Mouse (Mus musculus) cortical plate, adult 2 months (tissue): ENCODE results near the gene Wnt5a. TPM values are rescaled to one million over a fixed set of nuclear protein-coding genes. Genes with fewer than 3 reads are reported as not detected.
A peak's percentile ranks its signal among the peaks of the same experiment; 100 is the strongest.

ENCODE experiments used
- H3K27ac ChIP-seq: fragments of 200-500 bp; 2 replicates; pipeline ENCODE4 v1.5.1; 2012; ENCODE audit warnings: low read length, control low read depth, inconsistent platforms; ENCODE audit not compliant: insufficient read depth
- H3K4me1 ChIP-seq: fragments of 200-500 bp; 2 replicates; pipeline ENCODE4 v1.6.1; 2011; ENCODE audit warnings: low read length; ENCODE audit not compliant: control insufficient read depth, insufficient read depth
- H3K4me3 ChIP-seq: fragments of 200-500 bp; 2 replicates; pipeline ENCODE4 v1.5.1; 2011; ENCODE audit warnings: mild to moderate bottlenecking, low read length, control low read depth; ENCODE audit not compliant: insufficient read depth
- CTCF ChIP-seq: fragments of 200-500 bp; IDR thresholded peaks from 2 replicates; pipeline ENCODE4 v1.5.1; 2011; ENCODE audit warnings: mild to moderate bottlenecking, control low read depth, low read length; ENCODE audit not compliant: insufficient read depth; ENCODE audit errors: extremely low read depth
- POLR2A ChIP-seq: fragments of 200-500 bp; IDR thresholded peaks from 2 replicates; pipeline ENCODE4 v1.6.1; 2011; ENCODE audit warnings: mild to moderate bottlenecking, low read length, control low read depth; ENCODE audit not compliant: insufficient read depth; ENCODE audit errors: extremely low read depth
- polyA plus RNA-seq: library from polyadenylated mRNA; depleted of rRNA; stranded (reverse); fragments of >200 nt; gene quantifications from 2 replicates; pipeline ENCODE4 v1.2.3, GENCODE M21; 2012

Wnt5a gene
- polyA plus RNA-seq, 1 experiment: 5.0 TPM

- no peak for TF ChIP-seq POLR2A
- TF ChIP-seq CTCF: no peak
- Histone ChIP-seq H3K27ac (no peak overlapping the region), H3K4me3 (peak overlapping the region; percentile 18; the same call in 1 of the 2 replicates), H3K4me1 (no peaks in the 10 kb centered on the region)
Measured at GRCm38 (mm10) chr14:28508288-28509258, 4.0 kb downstream of the Wnt5a start.

- TF ChIP-seq CTCF (no peak), POLR2A (no peak)
- Histone ChIP-seq H3K27ac (no peak overlapping the region), H3K4me1 (no peaks in the 10 kb centered on the region), H3K4me3 (peak overlapping the region; percentile 24)
Measured at GRCm38 (mm10) chr14:28509441-28510340, 5.1 kb downstream of the Wnt5a start.

GRCm38 (mm10) chr14:28510341-28511028 is 5.9 kb downstream of the Wnt5a start:
- peak overlapping the region; percentile 24 for H3K4me3 ChIP-seq
- H3K4me1 ChIP-seq: no peaks in the 10 kb centered on the region
- TF ChIP-seq POLR2A (no peak), CTCF (no peak)
- no peak overlapping the region for H3K27ac ChIP-seq

- TF ChIP-seq POLR2A (no peak), CTCF (no peak)
- Histone ChIP-seq H3K27ac (no peak overlapping the region), H3K4me1 (no peaks in the 10 kb centered on the region), H3K4me3 (peak overlapping the region; percentile 24)
Measured at GRCm38 (mm10) chr14:28511029-28511651, 6.6 kb downstream of the Wnt5a start.

GRCm38 (mm10) chr14:28512805-28513590 is 8.4 kb downstream of the Wnt5a start:
- no peak overlapping the region for H3K27ac ChIP-seq
- H3K4me1 ChIP-seq: no peaks in the 10 kb centered on the region
- TF ChIP-seq CTCF (no peak), POLR2A (no peak)
- no peak overlapping the region for H3K4me3 ChIP-seq

GRCm38 (mm10) chr14:28514171-28514570 is 9.6 kb downstream of the Wnt5a start:
- Histone ChIP-seq H3K27ac (no peak overlapping the region), H3K4me3 (no peak overlapping the region), H3K4me1 (no peaks in the 10 kb centered on the region)
- TF ChIP-seq CTCF (no peak), POLR2A (no peak)

GRCm38 (mm10) chr14:28515331-28515730 is 10.8 kb downstream of the Wnt5a start:
- no peak for TF ChIP-seq POLR2A
- no peak for TF ChIP-seq CTCF
- no peak overlapping the region for H3K4me3 ChIP-seq
- no peaks in the 10 kb centered on the region for H3K4me1 ChIP-seq
- H3K27ac ChIP-seq: no peak overlapping the region

GRCm38 (mm10) chr14:28517631-28518560 is 13.3 kb downstream of the Wnt5a start:
- H3K27ac ChIP-seq: no peak overlapping the region
- H3K4me3 ChIP-seq: no peak overlapping the region
- no peaks in the 10 kb centered on the region for H3K4me1 ChIP-seq
- TF ChIP-seq POLR2A (no peak), CTCF (no peak)

- H3K4me1 ChIP-seq: no peaks in the 10 kb centered on the region
- H3K27ac ChIP-seq: no peak overlapping the region
- no peak overlapping the region for H3K4me3 ChIP-seq
- no peak for TF ChIP-seq POLR2A
- no peak for TF ChIP-seq CTCF
Measured at GRCm38 (mm10) chr14:28521106-28521505, 16.6 kb downstream of the Wnt5a start.
